ENCODE assay signal across 10 mouse cellular contexts in the genomic region with DNA sequence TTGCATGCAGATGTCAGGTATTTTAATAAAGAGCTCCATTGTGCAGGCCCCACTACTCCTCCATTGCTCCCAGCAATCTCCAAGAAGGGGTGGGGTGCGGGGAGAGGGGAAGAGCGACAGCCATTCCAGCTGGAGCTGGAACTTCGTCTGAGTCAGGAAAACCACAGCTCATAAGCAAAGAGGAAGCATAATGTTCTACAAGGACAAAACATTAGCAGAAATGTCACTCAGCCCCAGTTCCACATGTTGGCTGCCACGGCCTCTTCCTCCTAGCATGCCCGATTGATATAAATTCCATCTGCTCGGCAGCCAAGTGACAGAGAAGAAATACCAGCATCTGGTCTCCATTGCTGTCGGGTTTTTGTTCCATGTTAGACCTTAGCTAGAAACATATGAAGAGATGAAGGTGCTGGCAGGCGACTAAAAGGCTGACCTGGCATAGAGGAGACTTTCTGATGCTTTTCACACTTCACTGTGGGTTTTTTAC.
A peak's percentile ranks its signal among the peaks of the same experiment; 100 is the strongest.
DNase-seq lines count a peak whose midpoint lies in the region; ATAC-seq lines count a peak whose summit lies in the region.
"Had no signal": no experiment of that assay in that cellular context is flagged by ENCODE, and none has a peak within 500 bp of the region (broad histone marks: within the 10 kb centered on the region; RNA-seq: fewer than 3 reads in every experiment).

No protein-coding gene starts in this region.

- no peak overlapping the region for H3K9ac ChIP-seq in forebrain, embryonic 14.5 days (ENCODE audit: low read length)
- no peak overlapping the region for H3K9ac ChIP-seq in limb, embryonic 15.5 days
- H3K9ac ChIP-seq: heart, embryonic 15.5 days had no signal

- H3K4me2 ChIP-seq in forebrain, embryonic 14.5 days (ENCODE audit: low read length) = no peak overlapping the region
- peak overlapping the region; percentile 5; the same call in 1 of the 2 replicates for H3K4me2 ChIP-seq in limb, embryonic 15.5 days
- H3K4me2 ChIP-seq: heart, embryonic 15.5 days had no signal

- ATAC-seq in forebrain, embryonic 14.5 days = peak; percentile 54; the same call in 1 of the 2 replicates
- peak; percentile 79 for ATAC-seq in limb, embryonic 15.5 days (ENCODE audit: insufficient number of reproducible peaks, low FRiP score, low TSS enrichment, low read depth)
- no peak for ATAC-seq in activated CD4-positive, CD25-positive, alpha-beta regulatory T cell, adult 4 months

- H3K4me1 ChIP-seq in forebrain, embryonic 14.5 days (ENCODE audit: control insufficient read depth, insufficient read depth, low read length) = peaks cover 3% of the 10 kb centered on the region; the same call in 1 of the 2 replicates
- peaks cover 21% of the 10 kb centered on the region for H3K4me1 ChIP-seq in limb, embryonic 15.5 days

- no peaks in the 10 kb centered on the region for H3K36me3 ChIP-seq in forebrain, embryonic 14.5 days (ENCODE audit: control insufficient read depth, insufficient read depth, low read length)
- no peaks in the 10 kb centered on the region for H3K36me3 ChIP-seq in limb, embryonic 15.5 days
- H3K36me3 ChIP-seq: heart, embryonic 15.5 days had no signal

- H3K27me3 ChIP-seq in forebrain, embryonic 14.5 days (replicated peaks; ENCODE audit: control insufficient read depth, insufficient read depth, low read length) = no peaks in the 10 kb centered on the region
- H3K27me3 ChIP-seq in limb, embryonic 15.5 days = no peaks in the 10 kb centered on the region
- H3K27me3 ChIP-seq: heart, embryonic 15.5 days; megakaryocyte, embryonic 14.5 days had no signal

- peak; percentile 14 for DNase-seq in gastrocnemius, adult 18-20 months (ENCODE audit: low spot score)
- DNase-seq in gastrocnemius, adult 8-10 months (ENCODE audit: low spot score in 2 of 2) = no peak
- DNase-seq in NIH3T3 (ENCODE audit: low read depth) (peak; percentile 44), MN1 (ENCODE audit: low spot score) (no peak)
- DNase-seq in forebrain, embryonic 14.5 days (ENCODE audit: low spot score) = peak; percentile 57
- DNase-seq in ovary, postnatal 14 days (ENCODE audit: low spot score) = no peak

- H3K27ac ChIP-seq in forebrain, embryonic 14.5 days (ENCODE audit: low read depth, low read length) = no peak overlapping the region
- peak overlapping the region; percentile 81 for H3K27ac ChIP-seq in limb, embryonic 15.5 days
- H3K27ac ChIP-seq: heart, embryonic 15.5 days had no signal

- WGBS in forebrain, embryonic 14.5 days = 52% methylated on average over 8 of the region's 8 CpGs
- 9% methylated on average over 8 of the region's 8 CpGs for WGBS in limb, embryonic 15.5 days

- no peaks in the 10 kb centered on the region for H3K9me3 ChIP-seq in forebrain, embryonic 14.5 days (replicated peaks; ENCODE audit: control insufficient read depth, low read length)
- H3K9me3 ChIP-seq in limb, embryonic 15.5 days = no peaks in the 10 kb centered on the region
- H3K9me3 ChIP-seq: heart, embryonic 15.5 days; megakaryocyte, embryonic 14.5 days had no signal

- no peak overlapping the region for H3K4me3 ChIP-seq in forebrain, embryonic 14.5 days (ENCODE audit: low read depth, low read length)
- H3K4me3 ChIP-seq in limb, embryonic 15.5 days = no peak overlapping the region
- H3K4me3 ChIP-seq: heart, embryonic 15.5 days; megakaryocyte, embryonic 14.5 days had no signal

Comparison
In these comparisons a context has a peak if more than half of its experiments do, and no peak if none do; other contexts are left out.
1. DNase-seq: peak in gastrocnemius, adult 18-20 months (single experiment), NIH3T3 (single experiment) and forebrain, embryonic 14.5 days (single experiment); none in gastrocnemius, adult 8-10 months (0 of 2), MN1 (single experiment) and ovary, postnatal 14 days (single experiment).